Mouse (Mus musculus) neural tube, embryonic 14.5 days (tissue): Measurements from ENCODE around the gene Serpina3f. TPM values are rescaled to one million over a fixed set of nuclear protein-coding genes. Genes with fewer than 3 reads are reported as not detected.

Experiments used
- polyA plus RNA-seq: library from polyadenylated mRNA; unstranded; fragments of >200 nt; fragmentation: Nextera tagmentation; extraction: Ambion mirVana; gene quantifications from 2 replicates; pipeline ENCODE4 v1.2.1, GENCODE M21; 2014

Gene Serpina3f
- polyA plus RNA-seq, 1 experiment from 2014 or later, result not detected

Other genes starting within 250 kb of the Serpina3f start
- not detected in 2 replicates for gene Serpina11, start 224.6 kb upstream of the Serpina3f start, polyA plus RNA-seq
- not detected in 2 replicates for gene Serpina9, start 200.8 kb upstream of the Serpina3f start, polyA plus RNA-seq
- not detected in 2 replicates for gene Serpina12, start 170.1 kb upstream of the Serpina3f start, polyA plus RNA-seq
- not detected in 2 replicates for gene Serpina5, start 113.4 kb upstream of the Serpina3f start, polyA plus RNA-seq
- not detected in 2 replicates for gene Serpina3a, start 101.8 kb upstream of the Serpina3f start, polyA plus RNA-seq
- gene Serpina3b, start 86.5 kb upstream of the Serpina3f start, polyA plus RNA-seq, result not detected in 2 replicates
- not detected in 2 replicates for gene Serpina3c, start 60.7 kb upstream of the Serpina3f start, polyA plus RNA-seq
- 0.54 and 5.4 TPM in 2 replicates for gene Serpina3g, start 21.7 kb downstream of the Serpina3f start, polyA plus RNA-seq
- gene Serpina3i, start 48.6 kb downstream of the Serpina3f start, polyA plus RNA-seq, result 0.27 and 0.31 TPM in 2 replicates
- gene Serpina3j, start 100.0 kb downstream of the Serpina3f start, polyA plus RNA-seq, result not detected in 2 replicates
- not detected in 2 replicates for gene Serpina3k, start 123.9 kb downstream of the Serpina3f start, polyA plus RNA-seq
- not detected in 2 replicates for gene Serpina3m, start 123.9 kb downstream of the Serpina3f start, polyA plus RNA-seq
- 1.4 and 1.6 TPM in 2 replicates for gene Serpina3n, start 192.2 kb downstream of the Serpina3f start, polyA plus RNA-seq